Mouse (Mus musculus): ENCODE results near the gene Lrrc8e. TPM values are rescaled to one million over a fixed set of nuclear protein-coding genes. Genes with fewer than 3 reads are reported as not detected.

Gene Lrrc8e
- polyA plus RNA-seq, 1 experiment from 2014 or later, result 2.3 TPM

DNA sequence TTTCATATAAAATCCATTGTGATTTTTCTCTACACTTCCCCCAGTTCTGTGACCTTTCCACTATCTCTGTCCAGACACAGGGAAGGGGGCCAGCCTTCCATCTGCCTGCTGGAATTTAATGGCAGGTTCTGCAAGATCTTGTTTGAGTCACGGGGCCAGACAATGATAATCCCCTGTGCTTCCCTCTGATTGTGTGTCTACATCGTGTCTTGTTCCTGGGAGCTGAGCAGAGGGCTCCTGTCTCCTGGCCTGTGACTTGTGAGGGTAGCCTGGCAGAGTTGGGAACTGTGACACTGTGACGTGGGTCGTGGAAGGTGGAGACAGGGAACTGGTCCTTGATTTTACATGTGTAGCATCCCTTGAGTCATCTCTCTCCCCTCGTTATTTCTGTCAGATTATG is 3.2 kb downstream of the Lrrc8e start:
- peaks cover 26% of the 10 kb centered on the region for H3K27me3 ChIP-seq
- no peak overlapping the region for H3K9ac ChIP-seq
- no peak for ATAC-seq (ENCODE audit: insufficient number of reproducible peaks, low FRiP score, low TSS enrichment, low read depth)
- no peaks in the 10 kb centered on the region for H3K36me3 ChIP-seq
- H3K4me2 ChIP-seq, result no peak overlapping the region
- H3K9me3 ChIP-seq, result no peaks in the 10 kb centered on the region
- no peak overlapping the region for H3K27ac ChIP-seq
- 63% methylated on average over 5 of the region's 5 CpGs for WGBS
- peaks cover 10% of the 10 kb centered on the region for H3K4me1 ChIP-seq
- no peak overlapping the region for H3K4me3 ChIP-seq

DNA sequence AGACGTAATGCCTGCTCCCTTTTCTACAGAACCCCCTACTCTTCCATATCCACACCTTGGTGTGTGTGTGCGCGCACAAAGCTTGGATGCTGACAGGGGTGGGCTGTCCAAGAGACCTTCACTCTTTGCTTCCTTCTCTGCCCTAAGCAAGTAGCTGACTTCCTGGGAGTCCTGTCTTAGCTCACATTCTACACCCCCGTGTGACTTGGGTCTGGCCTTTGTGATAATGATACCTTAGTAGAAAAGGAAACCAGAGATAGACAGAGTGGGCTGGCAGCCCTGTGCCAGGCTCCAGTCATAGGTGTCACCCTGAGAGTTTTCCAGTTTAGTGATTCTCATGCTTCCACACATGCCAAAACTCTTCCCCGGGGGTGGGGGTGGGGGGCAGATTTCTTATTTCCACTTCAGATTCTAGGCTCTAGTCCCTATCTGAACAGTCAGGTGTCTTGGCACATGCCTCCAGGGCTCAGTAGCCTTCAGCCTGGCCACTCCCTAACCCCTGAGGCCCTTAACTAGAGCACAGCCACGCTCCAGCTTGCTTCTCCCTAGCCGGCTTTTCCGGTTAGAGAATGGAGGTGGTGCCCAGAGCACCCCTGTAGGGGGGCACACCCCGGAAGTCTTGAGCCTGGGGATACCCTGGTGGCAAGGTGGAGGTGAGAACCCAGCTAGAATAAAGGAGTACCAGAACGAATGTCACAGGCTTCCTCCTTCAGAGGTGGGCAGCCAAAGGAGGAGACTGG is 4.2 kb downstream of the Lrrc8e start:
- WGBS, result 43% methylated on average over 10 of the region's 10 CpGs
- peaks cover 10% of the 10 kb centered on the region for H3K4me1 ChIP-seq
- H3K36me3 ChIP-seq, result no peaks in the 10 kb centered on the region
- no peak overlapping the region for H3K9ac ChIP-seq
- peaks cover 24% of the 10 kb centered on the region for H3K27me3 ChIP-seq
- H3K4me2 ChIP-seq, result no peak overlapping the region
- no peaks in the 10 kb centered on the region for H3K9me3 ChIP-seq
- H3K4me3 ChIP-seq, result no peak overlapping the region
- no peak for ATAC-seq (ENCODE audit: insufficient number of reproducible peaks, low FRiP score, low TSS enrichment, low read depth)
- no peak overlapping the region for H3K27ac ChIP-seq

DNA sequence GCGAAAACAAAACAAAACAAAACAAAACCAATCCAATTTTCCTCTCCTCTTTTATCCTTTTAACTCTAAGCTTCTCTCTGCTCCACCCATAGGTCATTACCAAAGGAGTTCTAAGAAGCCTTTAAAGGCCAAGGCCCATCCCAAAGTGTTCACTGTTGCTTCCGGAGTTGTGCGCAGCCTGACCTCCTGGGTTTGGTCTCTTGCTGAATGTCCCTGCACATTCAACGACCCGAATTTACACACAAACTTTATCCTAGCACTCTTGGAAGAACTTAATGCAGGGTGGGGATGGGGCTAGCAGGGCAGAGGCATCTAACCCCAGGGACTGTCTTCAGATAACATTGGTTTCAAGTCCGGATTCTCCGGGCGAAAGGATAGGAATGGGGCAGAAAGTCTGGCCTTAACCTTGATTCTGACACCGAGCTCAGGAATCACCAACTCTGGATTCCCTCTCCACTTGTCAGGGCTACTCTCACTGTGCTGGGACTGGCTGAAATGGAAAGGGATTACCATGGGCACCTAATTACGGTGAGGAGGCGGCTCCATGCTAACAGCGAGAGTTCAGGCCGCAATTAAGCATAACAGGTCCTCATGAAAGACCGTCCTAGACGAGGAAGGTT is 11.3 kb downstream of the Lrrc8e start:
- H3K4me1 ChIP-seq, result peaks cover 27% of the 10 kb centered on the region
- H3K9ac ChIP-seq, result peak overlapping the region; percentile 67
- H3K9me3 ChIP-seq, result no peaks in the 10 kb centered on the region
- H3K4me2 ChIP-seq, result peak overlapping the region; percentile 64
- H3K27me3 ChIP-seq, result no peaks in the 10 kb centered on the region
- H3K36me3 ChIP-seq, result peaks cover 15% of the 10 kb centered on the region
- peak overlapping the region; percentile 78 for H3K4me3 ChIP-seq
- WGBS, result 21% methylated on average over 15 of the region's 15 CpGs
- 0 out of 2 replicates have a peak, but pooled peaks have one; percentile 0 for ATAC-seq (ENCODE audit: insufficient number of reproducible peaks, low FRiP score, low TSS enrichment, low read depth)
- H3K27ac ChIP-seq, result peak overlapping the region; percentile 96

DNA sequence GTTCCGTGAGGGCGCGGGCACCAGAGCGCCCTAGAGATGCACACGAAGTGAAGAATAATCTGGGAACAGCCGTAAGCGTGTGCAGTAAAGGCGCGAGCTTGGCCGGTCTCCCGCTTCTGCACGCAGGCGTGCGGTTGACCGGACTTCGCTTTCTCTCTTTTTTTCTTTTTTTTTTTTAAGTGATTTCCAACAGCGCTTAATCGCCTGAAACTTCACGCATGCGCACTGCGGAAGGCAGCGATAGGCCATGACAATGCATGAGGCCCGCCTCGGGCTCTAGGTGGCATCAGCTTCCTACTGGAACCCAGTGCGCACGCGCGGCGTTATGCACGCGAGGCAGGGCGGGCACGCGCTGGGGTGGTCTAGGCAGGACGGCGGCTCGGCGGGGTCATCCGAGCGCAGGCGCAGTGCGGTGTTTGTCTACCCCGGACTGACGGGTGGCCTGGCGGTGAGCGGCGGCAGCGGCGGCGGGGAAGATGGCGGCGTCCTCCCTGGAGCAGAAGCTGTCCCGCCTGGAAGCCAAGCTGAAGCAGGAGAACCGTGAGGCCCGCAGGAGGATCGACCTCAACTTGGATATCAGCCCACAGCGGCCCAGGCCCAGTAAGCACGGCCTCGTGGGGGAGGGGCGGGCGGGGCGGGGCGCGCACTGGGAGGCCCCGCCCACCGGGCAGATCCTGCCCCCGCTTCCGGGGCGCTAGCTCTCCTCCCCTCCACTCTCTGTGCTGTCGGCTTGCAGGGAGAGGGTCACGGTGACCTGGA is 12.0 kb downstream of the Lrrc8e start, which contains the start of the genes Map2k7 and Gm49320:
Gene Map2k7 (plus strand): TSS at position 307 of the 759 bp plus-strand sequence.
Gene Gm49320 (plus strand): TSS at position 432 of the 759 bp plus-strand sequence.
- peak; percentile 93 for ATAC-seq (ENCODE audit: insufficient number of reproducible peaks, low FRiP score, low TSS enrichment, low read depth)
- under 1% methylated on average over 71 of the region's 71 CpGs for WGBS
- Histone ChIP-seq H3K9ac (peak within 1 kb of the TSS; percentile 67), H3K27ac (peak within 1 kb of the TSS; percentile 96), H3K4me3 (peak within 1 kb of the TSS; percentile 78), H3K4me2 (peak within 1 kb of the TSS; percentile 74), H3K27me3 (no peaks in the 10 kb centered on the region), H3K9me3 (no peaks in the 10 kb centered on the region), H3K4me1 (peaks cover 27% of the 10 kb centered on the region), H3K36me3 (peaks cover 22% of the 10 kb centered on the region)

DNA sequence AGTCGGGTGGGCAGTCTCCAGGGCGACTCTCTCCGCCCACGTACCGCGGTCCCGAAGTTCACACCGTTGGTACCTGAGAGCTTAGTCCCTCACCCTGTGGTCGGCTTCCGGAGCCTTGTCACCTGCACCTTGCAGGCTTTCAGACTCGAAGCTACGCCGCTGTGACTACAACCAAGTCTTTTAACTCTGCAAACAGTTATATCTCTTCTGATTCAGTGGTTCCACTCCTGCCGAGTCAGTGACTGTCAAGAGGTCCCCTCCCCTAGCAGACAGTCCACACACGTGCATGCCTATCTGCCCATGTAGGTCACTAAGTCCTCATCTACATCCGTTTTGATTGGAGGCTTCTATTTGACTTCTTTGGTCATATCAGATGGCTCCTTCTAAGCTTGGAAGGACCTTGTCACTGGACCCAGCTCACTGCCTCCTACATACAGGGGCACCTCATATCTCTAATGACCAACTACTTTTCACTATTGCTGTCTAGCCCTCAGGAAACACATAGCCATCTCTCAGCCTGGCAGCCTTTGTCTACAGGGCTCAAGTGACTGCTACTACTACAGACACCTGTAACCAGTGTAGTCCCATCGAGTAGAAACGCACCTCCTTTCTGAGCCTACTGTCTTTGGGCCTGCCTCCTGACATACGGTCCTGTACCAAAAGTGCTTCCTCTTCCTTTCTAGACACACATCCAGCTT is 12.7 kb downstream of the Lrrc8e start:
- H3K9ac ChIP-seq, result peak overlapping the region; percentile 67
- peak overlapping the region; percentile 78 for H3K4me3 ChIP-seq
- no peaks in the 10 kb centered on the region for H3K27me3 ChIP-seq
- peak overlapping the region; percentile 96 for H3K27ac ChIP-seq
- H3K4me2 ChIP-seq, result peak overlapping the region; percentile 74
- WGBS, result 11% methylated on average over 19 of the region's 19 CpGs
- H3K36me3 ChIP-seq, result peaks cover 29% of the 10 kb centered on the region
- no peaks in the 10 kb centered on the region for H3K9me3 ChIP-seq
- no peak for ATAC-seq (ENCODE audit: insufficient number of reproducible peaks, low FRiP score, low TSS enrichment, low read depth)
- H3K4me1 ChIP-seq, result peaks cover 27% of the 10 kb centered on the region

DNA sequence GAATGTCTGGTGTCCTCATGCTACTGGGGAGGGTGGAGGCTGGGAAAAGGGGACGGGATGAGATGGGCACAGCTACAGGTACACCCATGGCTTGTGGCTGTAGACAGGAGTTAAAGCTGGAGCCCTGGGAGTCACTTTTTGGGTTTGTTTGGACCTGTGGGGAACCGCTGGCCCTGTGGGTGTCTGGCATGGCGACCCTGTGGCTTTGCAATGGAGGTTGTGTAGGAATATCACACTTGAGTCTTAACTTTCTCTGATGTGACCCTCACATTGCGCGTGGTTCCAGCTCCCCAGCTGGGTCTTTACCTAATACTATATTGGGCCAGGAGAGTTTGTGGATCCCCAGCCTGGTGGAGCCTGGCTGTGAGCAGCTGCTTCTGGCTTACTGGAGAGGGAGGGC is 18.4 kb downstream of the Lrrc8e start:
- no peak overlapping the region for H3K4me2 ChIP-seq
- H3K4me1 ChIP-seq, result peaks cover 24% of the 10 kb centered on the region
- H3K9me3 ChIP-seq, result no peaks in the 10 kb centered on the region
- no peak for ATAC-seq (ENCODE audit: insufficient number of reproducible peaks, low FRiP score, low TSS enrichment, low read depth)
- no peaks in the 10 kb centered on the region for H3K27me3 ChIP-seq
- no peak overlapping the region for H3K9ac ChIP-seq
- H3K4me3 ChIP-seq, result no peak overlapping the region
- H3K36me3 ChIP-seq, result peaks cover 68% of the 10 kb centered on the region
- whole genome bisulfite sequencing, result 96% methylated on average over 5 of the region's 5 CpGs
- H3K27ac ChIP-seq, result no peak overlapping the region

DNA sequence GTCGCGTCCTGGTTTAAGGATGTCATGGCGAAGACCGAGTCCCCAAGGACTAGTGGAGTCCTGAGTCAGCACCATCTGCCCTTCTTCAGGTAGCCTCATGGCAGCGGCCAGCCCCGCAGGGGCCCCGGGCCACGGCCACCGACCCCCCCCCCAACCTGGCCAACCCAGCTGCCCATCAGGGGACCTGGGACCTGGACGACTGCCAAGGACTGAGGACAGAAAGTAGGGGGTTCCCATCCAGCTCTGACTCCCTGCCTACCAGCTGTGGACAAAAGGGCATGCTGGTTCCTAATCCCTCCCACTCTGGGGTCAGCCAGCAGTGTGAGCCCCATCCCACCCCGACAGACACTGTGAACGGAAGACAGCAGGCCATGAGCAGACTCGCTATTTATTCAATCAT is 19.1 kb downstream of the Lrrc8e start:
- peaks cover 23% of the 10 kb centered on the region for H3K4me1 ChIP-seq
- H3K27me3 ChIP-seq, result no peaks in the 10 kb centered on the region
- H3K9ac ChIP-seq, result no peak overlapping the region
- ATAC-seq (ENCODE audit: insufficient number of reproducible peaks, low FRiP score, low TSS enrichment, low read depth), result no peak
- WGBS, result 95% methylated on average over 12 of the region's 13 CpGs
- H3K36me3 ChIP-seq, result peaks cover 71% of the 10 kb centered on the region
- no peaks in the 10 kb centered on the region for H3K9me3 ChIP-seq
- H3K4me2 ChIP-seq, result no peak overlapping the region
- no peak overlapping the region for H3K4me3 ChIP-seq
- H3K27ac ChIP-seq, result no peak overlapping the region

DNA sequence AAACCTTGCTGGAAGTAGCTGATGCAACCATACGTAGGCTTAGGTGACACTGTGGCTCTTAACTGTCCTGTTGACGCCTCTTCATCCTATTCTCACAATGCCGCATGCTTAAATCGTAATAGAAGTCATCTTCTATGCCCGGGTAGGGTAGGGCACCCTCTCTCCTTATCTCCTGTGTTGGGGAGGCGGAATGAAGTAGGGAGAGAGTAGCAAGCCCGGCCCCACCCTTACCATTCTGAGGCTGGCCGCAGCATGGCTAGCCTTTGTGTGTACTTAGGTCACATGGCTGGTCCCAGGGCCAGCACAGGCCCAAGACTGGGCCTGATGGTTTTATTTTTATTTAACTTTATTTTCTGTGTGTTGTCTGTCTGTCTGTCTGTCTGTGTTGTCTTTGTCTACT is 20.6 kb downstream of the Lrrc8e start:
- Histone ChIP-seq H3K27ac (no peak overlapping the region), H3K27me3 (no peaks in the 10 kb centered on the region), H3K36me3 (peaks cover 62% of the 10 kb centered on the region), H3K4me3 (no peak overlapping the region), H3K9me3 (no peaks in the 10 kb centered on the region), H3K4me2 (no peak overlapping the region), H3K4me1 (peaks cover 18% of the 10 kb centered on the region), H3K9ac (no peak overlapping the region)
- no peak for ATAC-seq (ENCODE audit: insufficient number of reproducible peaks, low FRiP score, low TSS enrichment, low read depth)
- WGBS, result 93% methylated on average over 8 of the region's 8 CpGs

DNA sequence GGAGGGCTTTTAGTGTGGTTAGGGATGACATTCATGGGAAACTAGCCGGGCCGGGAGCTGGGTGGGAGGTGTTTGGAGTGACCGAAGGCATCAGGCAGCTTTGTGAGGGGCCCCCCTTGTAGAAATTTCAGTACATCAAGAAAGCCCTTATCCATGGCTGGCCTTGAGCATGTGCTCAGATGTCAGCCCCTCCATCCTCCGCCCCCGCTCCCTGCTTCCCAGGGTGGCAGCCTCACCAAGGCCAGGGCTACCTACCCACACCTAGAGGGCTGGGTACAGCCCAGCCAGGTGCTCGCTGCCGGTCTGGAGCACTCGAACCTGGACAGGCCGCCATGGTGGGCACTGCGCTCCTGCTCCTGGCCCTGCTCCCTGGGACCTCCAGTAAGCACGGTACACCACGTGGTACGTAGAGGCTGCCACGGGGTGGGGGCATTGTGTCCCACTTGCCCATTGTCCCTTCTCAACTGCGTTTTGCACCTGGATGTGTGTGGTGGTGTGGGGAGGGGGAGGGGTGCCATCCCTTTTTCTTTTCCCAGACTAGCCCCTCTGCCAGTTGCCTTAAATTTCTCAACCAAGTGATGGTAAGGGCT is 21.4 kb downstream of the Lrrc8e start, which contains the start of gene Tgfbr3l:
Gene Tgfbr3l (plus strand): TSS at position 264 of the 590 bp plus-strand sequence.
- Histone ChIP-seq H3K36me3 (peaks cover 54% of the 10 kb centered on the region), H3K4me1 (peaks cover 23% of the 10 kb centered on the region), H3K4me2 (no peak within 1 kb of the TSS), H3K27me3 (no peaks in the 10 kb centered on the region), H3K9ac (no peak within 1 kb of the TSS), H3K27ac (no peak within 1 kb of the TSS), H3K4me3 (no peak within 1 kb of the TSS), H3K9me3 (no peaks in the 10 kb centered on the region)
- ATAC-seq (ENCODE audit: insufficient number of reproducible peaks, low FRiP score, low TSS enrichment, low read depth), result no peak
- WGBS, result 86% methylated on average over 15 of the region's 15 CpGs

DNA sequence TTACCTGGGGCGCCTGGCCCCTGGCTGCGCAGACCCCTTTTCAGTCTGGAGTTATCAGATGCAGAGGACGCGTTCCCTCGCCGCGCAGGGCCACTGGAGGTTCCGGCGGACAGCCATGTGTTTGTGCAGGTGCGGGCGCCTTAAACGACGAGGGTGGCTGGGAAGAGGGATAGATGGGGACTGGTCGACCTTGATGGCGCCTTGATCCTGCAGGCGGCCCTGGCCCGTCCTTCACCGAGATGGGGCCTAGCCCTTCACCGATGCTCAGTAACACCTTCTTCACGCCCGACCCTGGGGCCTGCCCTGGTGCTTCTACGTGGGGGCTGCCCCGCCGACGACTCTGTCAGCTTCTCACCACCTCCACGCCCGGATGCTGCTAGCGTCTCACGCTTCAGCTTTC is 22.6 kb downstream of the Lrrc8e start:
- Histone ChIP-seq H3K27ac (no peak overlapping the region), H3K36me3 (peaks cover 42% of the 10 kb centered on the region), H3K9me3 (no peaks in the 10 kb centered on the region), H3K4me3 (no peak overlapping the region), H3K27me3 (no peaks in the 10 kb centered on the region), H3K4me2 (no peak overlapping the region), H3K4me1 (peaks cover 31% of the 10 kb centered on the region), H3K9ac (no peak overlapping the region)
- no peak for ATAC-seq (ENCODE audit: insufficient number of reproducible peaks, low FRiP score, low TSS enrichment, low read depth)
- WGBS, result 22% methylated on average over 29 of the region's 29 CpGs

DNA sequence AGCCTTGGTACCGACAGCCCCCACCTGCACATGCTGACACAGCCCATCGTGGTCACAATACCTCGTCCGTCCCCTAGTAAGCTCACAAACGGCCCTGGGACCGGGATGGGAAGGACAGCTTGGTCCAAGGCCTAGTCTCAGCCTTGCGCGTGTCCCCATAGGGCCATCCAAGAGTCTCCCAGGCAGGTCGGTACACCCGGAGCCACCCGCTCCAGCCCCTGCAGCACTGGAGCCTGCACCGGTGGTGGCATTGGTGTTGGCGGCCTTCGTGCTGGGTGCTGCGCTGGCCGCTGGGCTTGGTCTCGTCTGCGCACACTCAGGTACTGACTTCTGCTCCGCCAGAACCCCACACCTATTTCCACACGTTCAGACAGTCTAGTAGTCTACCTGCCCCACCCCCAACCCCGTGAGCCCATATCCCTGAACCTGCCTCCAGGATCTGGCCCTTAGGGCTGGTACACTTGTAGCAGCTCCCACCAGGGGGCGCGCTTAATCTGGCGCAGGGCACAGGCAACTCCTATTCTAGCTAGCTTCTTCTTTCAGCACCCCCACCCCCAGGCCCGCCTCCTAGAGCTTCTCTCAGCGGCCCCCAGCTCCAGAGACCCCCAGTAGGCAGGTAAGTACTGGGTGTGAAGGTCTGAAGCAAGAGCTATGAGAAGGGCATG is 23.8 kb downstream of the Lrrc8e start:
- ATAC-seq (ENCODE audit: insufficient number of reproducible peaks, low FRiP score, low TSS enrichment, low read depth), result no peak
- Histone ChIP-seq H3K36me3 (peaks cover 42% of the 10 kb centered on the region), H3K9ac (no peak overlapping the region), H3K4me1 (peaks cover 33% of the 10 kb centered on the region), H3K4me2 (no peak overlapping the region), H3K27ac (no peak overlapping the region), H3K27me3 (no peaks in the 10 kb centered on the region), H3K4me3 (no peak overlapping the region), H3K9me3 (no peaks in the 10 kb centered on the region)
- 33% methylated on average over 26 of the region's 26 CpGs for WGBS
